Mouse (Mus musculus) ovary, postnatal 36 days (tissue): ENCODE results near the gene Olfr57.
"Not testable (repeated sequence)": the region's sequence is repeated elsewhere in the genome, so short reads cannot be mapped to it uniquely, and the experiment has no call there.

ENCODE experiments used
- DNase-seq: peaks from one replicate; pipeline ENCODE4 v3.0.0; 2022; ENCODE audit warnings: low spot score, mixed read lengths

Gene Olfr57

GRCm38 (mm10) chr10:79028441-79028840 lies at the start of gene Olfr57:
Olfr57 (plus strand) TSS chr10:79028741.
- DNase-seq, result no peak

- no peak for DNase-seq
Measured at GRCm38 (mm10) chr10:78980750-78981149, 47.8 kb upstream of the Olfr57 start, which contains the start of gene Olfr1352. Olfr1352 (plus strand) TSS chr10:78981050.

GRCm38 (mm10) chr10:79012172-79012571 lies 16.4 kb upstream of the Olfr57 start, which contains the start of gene Olfr1351:
Olfr1351 (plus strand) TSS chr10:79012472.
- no peak for DNase-seq

GRCm38 (mm10) chr10:79042457-79042856 lies 13.9 kb downstream of the Olfr57 start:
- not testable (repeated sequence) for DNase-seq

- DNase-seq, result not testable (repeated sequence)
Measured at GRCm38 (mm10) chr10:79057370-79057769, 28.8 kb downstream of the Olfr57 start.
